Mouse (Mus musculus): Measurements from ENCODE around the gene Lbx2.
A peak's percentile ranks its signal among the peaks of the same experiment; 100 is the strongest.

The Lbx2 gene

GRCm38 (mm10) chr6:83086121-83087035 lies at the start of gene Lbx2:
Gene Lbx2 (plus strand): TSS chr6:83086367.
- DNase-seq (ENCODE audit: low spot score), result peak; percentile 57

GRCm38 (mm10) chr6:83037188-83037587 lies 49.0 kb upstream of the Lbx2 start:
- DNase-seq (ENCODE audit: low spot score), result no peak

- peak; percentile 96 for DNase-seq (ENCODE audit: low spot score)
Observed at GRCm38 (mm10) chr6:83038496-83039012, 47.6 kb upstream of the Lbx2 start.

- no peak for DNase-seq (ENCODE audit: low spot score)
Observed at GRCm38 (mm10) chr6:83040601-83041000, 45.6 kb upstream of the Lbx2 start.

GRCm38 (mm10) chr6:83043561-83043960 lies 42.6 kb upstream of the Lbx2 start:
- DNase-seq (ENCODE audit: low spot score), result no peak

GRCm38 (mm10) chr6:83043993-83044392 lies 42.2 kb upstream of the Lbx2 start:
- DNase-seq (ENCODE audit: low spot score), result no peak

GRCm38 (mm10) chr6:83044742-83045141 lies 41.4 kb upstream of the Lbx2 start:
- no peak for DNase-seq (ENCODE audit: low spot score)

- no peak for DNase-seq (ENCODE audit: low spot score)
Observed at GRCm38 (mm10) chr6:83049367-83049766, 36.8 kb upstream of the Lbx2 start.

- DNase-seq (ENCODE audit: low spot score), result no peak
Observed at GRCm38 (mm10) chr6:83053136-83053960, 32.8 kb upstream of the Lbx2 start.

GRCm38 (mm10) chr6:83054074-83054851 lies 31.9 kb upstream of the Lbx2 start, which contains the start of gene Aup1:
Gene Aup1 (plus strand): TSS chr6:83054521.
- peak; percentile 98 for DNase-seq (ENCODE audit: low spot score)

GRCm38 (mm10) chr6:83054871-83055431 lies 31.2 kb upstream of the Lbx2 start, which contains the start of gene Htra2:
Gene Htra2 (minus strand): TSS chr6:83055273.
- DNase-seq (ENCODE audit: low spot score), result peak; percentile 66

GRCm38 (mm10) chr6:83057790-83058189 lies 28.4 kb upstream of the Lbx2 start, which contains the start of gene Dqx1:
Gene Dqx1 (plus strand): TSS chr6:83057844.
- DNase-seq (ENCODE audit: low spot score), result no peak

- no peak for DNase-seq (ENCODE audit: low spot score)
Observed at GRCm38 (mm10) chr6:83058725-83059124, 27.4 kb upstream of the Lbx2 start.

- DNase-seq (ENCODE audit: low spot score), result no peak
Observed at GRCm38 (mm10) chr6:83065995-83066394, 20.2 kb upstream of the Lbx2 start.

- no peak for DNase-seq (ENCODE audit: low spot score)
Observed at GRCm38 (mm10) chr6:83066441-83066840, 19.7 kb upstream of the Lbx2 start.

- no peak for DNase-seq (ENCODE audit: low spot score)
Observed at GRCm38 (mm10) chr6:83068221-83068620, 17.9 kb upstream of the Lbx2 start.

- DNase-seq (ENCODE audit: low spot score), result no peak
Observed at GRCm38 (mm10) chr6:83068706-83069487, 17.3 kb upstream of the Lbx2 start.

GRCm38 (mm10) chr6:83069488-83070246 lies 16.5 kb upstream of the Lbx2 start:
- no peak for DNase-seq (ENCODE audit: low spot score)

GRCm38 (mm10) chr6:83070247-83070310 lies 16.1 kb upstream of the Lbx2 start, which contains the start of gene Tlx2:
Gene Tlx2 (minus strand): TSS chr6:83070293.
- no peak for DNase-seq (ENCODE audit: low spot score)

All from testis, postnatal 10 days (tissue).